Mouse (Mus musculus) megakaryocyte, embryonic 14.5 days (primary cell): ENCODE data around the gene Fgfr2.

Experiments
- FLI1 ChIP-seq: IDR thresholded peaks from 2 replicates; pipeline ENCODE4 v1.6.1; 2012; ENCODE audit warnings: low read length, inconsistent platforms, mixed read lengths
- GATA1 ChIP-seq: IDR thresholded peaks from 3 replicates; pipeline ENCODE4 v1.6.1; 2012; ENCODE audit warnings: mixed read lengths, low read length, inconsistent platforms, borderline replicate concordance

DNA sequence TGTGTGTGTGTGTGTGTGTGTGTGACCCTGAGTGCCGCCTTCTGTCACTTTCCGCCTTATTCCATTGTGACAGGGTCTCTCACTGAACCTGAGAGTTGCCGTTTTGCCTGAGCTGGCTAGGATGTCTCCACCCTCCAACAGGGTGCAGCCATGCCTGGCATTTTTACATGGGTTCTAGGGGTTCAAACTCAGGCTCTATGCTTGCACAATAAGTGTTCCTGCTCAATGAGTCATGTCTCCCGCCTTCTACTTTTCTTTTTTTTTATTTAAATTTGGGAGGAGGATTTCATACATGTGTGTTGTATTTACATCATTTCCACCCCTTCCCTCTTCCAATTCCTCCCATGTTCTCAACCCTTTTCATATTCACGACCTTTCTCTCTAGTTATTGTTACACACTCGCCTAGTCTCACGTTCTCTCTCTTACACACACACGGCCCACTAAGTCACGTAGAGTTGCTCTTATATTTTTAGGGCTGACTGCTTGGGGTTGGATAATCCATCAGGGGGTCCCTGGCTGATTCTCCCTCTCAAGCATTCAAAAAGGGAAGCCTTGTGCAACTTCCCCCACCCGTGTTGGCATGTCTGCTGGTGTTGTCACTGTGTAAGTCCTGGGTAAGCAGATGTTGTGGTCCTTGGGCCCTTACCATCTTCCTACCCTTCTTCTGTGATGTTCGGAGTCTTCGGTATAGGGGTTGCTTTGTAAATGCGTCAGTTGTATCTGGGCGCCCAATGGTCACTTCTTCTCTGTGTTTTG, 432.3 kb downstream of the Fgfr2 start:
- no peak for TF ChIP-seq GATA1
- TF ChIP-seq FLI1, result no peak
